Mouse (Mus musculus): ENCODE measurements around the gene Flrt1. TPM values are rescaled to one million over a fixed set of nuclear protein-coding genes. Genes with fewer than 3 reads are reported as not detected.
"Not testable (repeated sequence)": the region's sequence is repeated elsewhere in the genome, so short reads cannot be mapped to it uniquely, and the experiment has no call there.

The Flrt1 gene
- polyA plus RNA-seq, 1 experiment from 2014 or later: 3.4 TPM

DNA sequence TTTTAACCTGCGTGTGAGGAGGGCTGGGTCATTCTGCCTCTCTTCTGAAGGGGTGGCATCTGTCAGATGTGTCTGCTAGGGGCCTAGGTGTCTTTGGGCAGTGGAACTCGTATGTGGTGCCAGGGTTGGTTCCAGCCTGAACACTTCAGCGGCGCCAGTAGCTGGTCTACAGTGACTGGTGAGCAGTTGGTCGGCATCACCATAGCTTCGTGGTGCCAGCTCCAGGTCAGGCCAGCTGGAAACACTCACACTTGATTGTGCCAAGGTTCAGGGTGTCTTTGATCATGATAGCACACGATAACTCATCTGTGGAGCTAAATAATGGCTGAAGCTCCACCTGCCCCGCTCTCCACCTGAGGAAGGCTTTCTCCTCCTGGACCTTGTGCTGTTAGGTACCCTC is 42.6 kb downstream of the Flrt1 start:
- H3K36me3 ChIP-seq (ENCODE audit: control insufficient read depth, insufficient read depth, low read length): no peaks in the 10 kb centered on the region
- no peak overlapping the region for H3K4me2 ChIP-seq (ENCODE audit: low read depth, low read length)
- no peak overlapping the region for H3K9ac ChIP-seq (ENCODE audit: low read length)
- H3K4me1 ChIP-seq (ENCODE audit: control insufficient read depth, insufficient read depth, low read length): peaks cover 17% of the 10 kb centered on the region
- H3K9me3 ChIP-seq (replicated peaks; ENCODE audit: control insufficient read depth, low read length): no peaks in the 10 kb centered on the region
- no peak for ATAC-seq (ENCODE audit: insufficient read depth, low FRiP score)
- WGBS: 91% methylated on average over 8 of the region's 8 CpGs
- H3K27me3 ChIP-seq (ENCODE audit: control insufficient read depth, insufficient read depth, low read length): no peaks in the 10 kb centered on the region
- no peak overlapping the region for H3K4me3 ChIP-seq (replicated peaks; ENCODE audit: low read length)
- H3K27ac ChIP-seq (ENCODE audit: low read length): no peak overlapping the region

DNA sequence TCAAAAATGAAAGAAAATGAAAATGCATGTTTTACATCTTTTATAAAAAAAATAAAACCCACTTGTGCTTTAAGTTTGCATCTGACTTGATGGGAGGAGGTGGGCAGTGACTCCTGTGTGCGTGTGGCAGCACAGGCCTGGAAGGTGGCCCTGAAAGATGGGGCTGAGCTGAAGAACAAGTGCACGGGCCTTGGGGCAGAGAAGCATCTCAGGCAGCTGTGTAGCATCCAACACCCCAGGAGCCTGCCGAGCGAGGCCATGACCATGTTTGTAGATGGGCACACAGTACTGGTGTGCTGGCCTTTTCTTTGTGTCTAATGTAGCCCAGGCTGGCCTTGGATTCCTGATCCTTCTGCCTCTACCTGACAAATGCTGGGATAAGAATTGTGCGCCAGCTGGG is 43.4 kb downstream of the Flrt1 start:
- H3K4me1 ChIP-seq (ENCODE audit: control insufficient read depth, insufficient read depth, low read length): peaks cover 22% of the 10 kb centered on the region
- H3K36me3 ChIP-seq (ENCODE audit: control insufficient read depth, insufficient read depth, low read length): no peaks in the 10 kb centered on the region
- no peak overlapping the region for H3K9ac ChIP-seq (ENCODE audit: low read length)
- H3K27ac ChIP-seq (ENCODE audit: low read length): no peak overlapping the region
- 80% methylated on average over 5 of the region's 5 CpGs for WGBS
- H3K9me3 ChIP-seq (replicated peaks; ENCODE audit: control insufficient read depth, low read length): no peaks in the 10 kb centered on the region
- no peak for ATAC-seq (ENCODE audit: insufficient read depth, low FRiP score)
- no peaks in the 10 kb centered on the region for H3K27me3 ChIP-seq (ENCODE audit: control insufficient read depth, insufficient read depth, low read length)
- no peak overlapping the region for H3K4me2 ChIP-seq (ENCODE audit: low read depth, low read length)
- H3K4me3 ChIP-seq (replicated peaks; ENCODE audit: low read length): no peak overlapping the region

DNA sequence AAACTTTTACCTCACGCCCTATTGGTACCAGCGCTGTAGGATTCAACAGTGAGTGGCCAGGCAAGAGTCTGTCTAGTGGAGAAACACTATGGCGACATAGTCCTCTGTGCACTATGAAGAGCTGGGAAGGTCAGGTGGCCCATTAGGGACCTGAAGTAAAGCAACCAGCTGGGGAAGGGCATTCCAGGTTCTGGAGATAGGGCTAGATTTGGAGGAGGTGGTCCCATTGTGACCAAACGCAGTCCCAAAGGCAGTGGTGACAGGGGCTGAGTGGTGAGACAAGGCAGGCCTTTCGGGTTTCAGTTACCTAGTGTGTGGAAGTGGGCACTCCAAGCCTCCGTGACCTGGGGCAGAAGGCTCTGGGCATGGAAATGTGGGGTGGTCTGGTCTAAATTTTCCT is 47.0 kb downstream of the Flrt1 start:
- no peak overlapping the region for H3K9ac ChIP-seq (ENCODE audit: low read length)
- H3K9me3 ChIP-seq (replicated peaks; ENCODE audit: control insufficient read depth, low read length): no peaks in the 10 kb centered on the region
- peaks cover 19% of the 10 kb centered on the region for H3K4me1 ChIP-seq (ENCODE audit: control insufficient read depth, insufficient read depth, low read length)
- no peak overlapping the region for H3K4me3 ChIP-seq (replicated peaks; ENCODE audit: low read length)
- H3K4me2 ChIP-seq (ENCODE audit: low read depth, low read length): peak overlapping the region; percentile 99; the same call in 1 of the 2 replicates
- 69% methylated on average over 6 of the region's 6 CpGs for WGBS
- ATAC-seq (ENCODE audit: insufficient read depth, low FRiP score): no peak
- H3K36me3 ChIP-seq (ENCODE audit: control insufficient read depth, insufficient read depth, low read length): no peaks in the 10 kb centered on the region
- H3K27ac ChIP-seq (ENCODE audit: low read length): no peak overlapping the region
- H3K27me3 ChIP-seq (ENCODE audit: control insufficient read depth, insufficient read depth, low read length): no peaks in the 10 kb centered on the region

DNA sequence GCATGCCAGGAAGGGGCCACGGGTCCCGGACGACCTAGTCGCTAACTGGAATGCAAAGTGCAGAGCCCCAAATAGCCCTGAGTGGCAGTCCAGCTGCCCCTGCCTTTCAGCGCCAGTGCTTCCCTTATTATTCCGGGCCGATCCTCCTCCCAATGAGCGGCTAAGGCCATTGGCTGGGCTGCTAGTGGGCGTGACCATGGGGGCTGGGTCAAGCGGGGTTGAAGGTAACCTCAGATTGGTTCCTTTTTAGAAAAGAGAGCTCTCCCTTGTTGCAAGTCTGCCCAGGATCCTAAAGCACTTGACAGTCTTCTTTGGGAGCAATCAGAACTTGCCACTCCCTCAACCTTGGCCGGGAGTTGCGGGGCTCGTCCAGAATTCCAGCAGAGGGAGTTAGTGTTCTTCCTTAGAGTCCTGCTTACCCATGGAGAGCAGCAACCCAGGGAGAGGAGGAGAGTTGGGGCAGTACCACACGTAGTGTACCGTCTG is 47.8 kb downstream of the Flrt1 start:
- Histone ChIP-seq H3K4me3 (replicated peaks; ENCODE audit: low read length) (peak overlapping the region; percentile 69), H3K36me3 (ENCODE audit: control insufficient read depth, insufficient read depth, low read length) (no peaks in the 10 kb centered on the region), H3K4me2 (ENCODE audit: low read depth, low read length) (peak overlapping the region; percentile 99), H3K9me3 (replicated peaks; ENCODE audit: control insufficient read depth, low read length) (no peaks in the 10 kb centered on the region), H3K27me3 (ENCODE audit: control insufficient read depth, insufficient read depth, low read length) (no peaks in the 10 kb centered on the region), H3K4me1 (ENCODE audit: control insufficient read depth, insufficient read depth, low read length) (peaks cover 19% of the 10 kb centered on the region), H3K9ac (ENCODE audit: low read length) (0 out of 2 replicates have a peak overlapping the region, but pooled peaks have one; percentile 13), H3K27ac (ENCODE audit: low read length) (peak overlapping the region; percentile 70)
- peak; percentile 84 for ATAC-seq (ENCODE audit: insufficient read depth, low FRiP score)
- 1% methylated on average over 15 of the region's 15 CpGs for WGBS

DNA sequence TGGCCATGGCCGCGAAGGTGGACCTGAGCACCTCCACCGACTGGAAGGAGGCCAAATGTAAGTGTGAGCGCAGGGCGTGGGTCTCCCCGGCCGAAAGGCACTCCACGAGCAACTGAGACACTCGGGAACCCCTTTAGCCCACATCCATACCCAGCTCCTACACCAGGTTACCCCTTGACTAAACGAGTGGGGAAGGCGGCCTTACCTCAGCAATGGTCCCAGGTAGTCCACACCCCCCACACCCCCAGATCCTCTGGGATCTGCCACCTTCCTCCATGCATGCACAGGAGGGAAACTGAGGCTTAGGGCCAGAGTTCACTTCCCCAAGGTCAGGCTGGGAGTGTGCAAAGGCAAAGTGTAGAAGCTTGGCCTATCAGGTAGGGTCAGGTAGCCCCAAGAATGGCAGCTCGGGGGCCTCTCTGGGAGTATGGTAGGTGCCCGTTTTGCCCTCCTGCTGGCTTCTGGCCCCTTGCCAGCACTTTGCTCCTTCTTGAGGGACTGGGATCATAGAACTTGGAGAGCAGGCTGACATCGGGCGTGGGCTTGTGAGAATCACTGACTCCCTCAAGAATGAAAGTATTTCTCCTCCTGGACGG is 48.3 kb downstream of the Flrt1 start:
- Histone ChIP-seq H3K9me3 (replicated peaks; ENCODE audit: control insufficient read depth, low read length) (no peaks in the 10 kb centered on the region), H3K4me3 (replicated peaks; ENCODE audit: low read length) (peak overlapping the region; percentile 69), H3K27me3 (ENCODE audit: control insufficient read depth, insufficient read depth, low read length) (no peaks in the 10 kb centered on the region), H3K9ac (ENCODE audit: low read length) (peak overlapping the region; percentile 79), H3K36me3 (ENCODE audit: control insufficient read depth, insufficient read depth, low read length) (no peaks in the 10 kb centered on the region), H3K4me1 (ENCODE audit: control insufficient read depth, insufficient read depth, low read length) (peaks cover 19% of the 10 kb centered on the region), H3K27ac (ENCODE audit: low read length) (peak overlapping the region; percentile 70), H3K4me2 (ENCODE audit: low read depth, low read length) (peak overlapping the region; percentile 99)
- WGBS: 5% methylated on average over 16 of the region's 16 CpGs
- ATAC-seq (ENCODE audit: insufficient read depth, low FRiP score): peak; percentile 23

DNA sequence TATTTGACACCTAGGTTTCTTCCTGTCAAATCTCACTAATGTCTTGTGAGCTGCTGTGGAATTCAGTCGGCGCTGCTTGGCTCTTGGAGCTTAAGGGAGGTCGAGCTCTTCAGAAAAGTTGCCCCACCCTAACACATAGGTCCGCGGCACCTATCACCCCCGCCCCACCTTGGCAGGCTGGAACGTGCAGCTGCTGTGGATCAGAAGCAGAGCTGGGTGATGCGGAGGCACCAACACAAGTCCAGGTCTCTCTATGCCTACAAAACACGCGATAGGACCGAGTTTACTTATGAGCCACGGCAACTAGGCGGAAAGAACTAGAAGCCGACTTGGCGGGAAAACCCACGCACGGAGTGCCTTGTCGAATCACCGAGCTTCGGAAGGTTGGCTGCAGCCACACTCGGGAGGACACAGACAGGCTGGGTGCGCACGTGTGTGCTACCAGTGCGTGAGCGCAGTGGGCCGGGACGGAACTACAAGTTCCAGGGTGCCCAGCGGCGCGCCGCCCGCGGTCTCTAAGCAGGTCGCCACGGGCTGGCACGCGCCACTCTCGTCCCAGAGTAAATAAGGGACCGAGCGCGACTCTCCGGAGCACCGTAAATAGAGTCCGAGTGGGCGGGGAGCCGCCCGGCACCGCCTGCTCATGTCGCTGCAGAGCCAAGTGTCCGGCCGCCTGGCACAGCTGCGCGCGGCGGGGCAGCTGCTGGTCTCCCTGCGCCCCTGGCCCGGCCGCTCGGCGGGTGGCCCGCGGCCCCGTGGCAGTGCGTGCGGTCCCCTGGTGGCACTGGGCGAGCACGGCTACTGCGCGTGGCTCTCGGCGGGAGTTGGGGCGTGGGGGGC is 49.1 kb downstream of the Flrt1 start, which contains the start of gene Macrod1:
Gene Macrod1, plus strand, starts transcription at position 563 of the 840 bp plus-strand sequence.
- Histone ChIP-seq H3K9ac (ENCODE audit: low read length) (peak within 1 kb of the TSS; percentile 79), H3K36me3 (ENCODE audit: control insufficient read depth, insufficient read depth, low read length) (no peaks in the 10 kb centered on the region), H3K4me2 (ENCODE audit: low read depth, low read length) (peak within 1 kb of the TSS; percentile 99), H3K4me1 (ENCODE audit: control insufficient read depth, insufficient read depth, low read length) (peaks cover 19% of the 10 kb centered on the region), H3K27ac (ENCODE audit: low read length) (peak within 1 kb of the TSS; percentile 70), H3K4me3 (replicated peaks; ENCODE audit: low read length) (peak within 1 kb of the TSS; percentile 69), H3K27me3 (ENCODE audit: control insufficient read depth, insufficient read depth, low read length) (no peaks in the 10 kb centered on the region), H3K9me3 (replicated peaks; ENCODE audit: control insufficient read depth, low read length) (no peaks in the 10 kb centered on the region)
- peak; percentile 80 for ATAC-seq (ENCODE audit: insufficient read depth, low FRiP score)
- WGBS: under 1% methylated on average over 68 of the region's 72 CpGs

DNA sequence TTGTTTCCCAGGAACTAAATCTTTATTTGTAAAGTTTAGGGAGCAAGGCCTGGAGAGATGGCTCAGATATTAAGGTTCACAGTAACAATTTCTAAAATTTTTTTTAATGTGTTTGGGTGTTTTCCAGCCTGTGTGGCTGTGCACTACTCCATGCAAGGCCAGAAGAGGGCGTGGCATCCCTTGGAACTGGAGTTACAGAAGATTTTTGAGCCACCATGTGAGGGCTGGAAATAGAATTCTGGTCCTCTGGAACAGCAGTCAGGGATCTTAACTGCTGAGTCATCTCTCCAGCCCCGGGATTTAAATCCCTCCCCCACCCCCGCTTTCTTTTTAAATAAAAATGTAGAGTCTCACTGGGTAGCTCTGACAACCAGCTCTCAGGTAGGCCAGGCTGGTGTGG is 50.4 kb downstream of the Flrt1 start:
- no peaks in the 10 kb centered on the region for H3K36me3 ChIP-seq (ENCODE audit: control insufficient read depth, insufficient read depth, low read length)
- no peak for ATAC-seq (ENCODE audit: insufficient read depth, low FRiP score)
- no peak overlapping the region for H3K4me3 ChIP-seq (replicated peaks; ENCODE audit: low read length)
- H3K9ac ChIP-seq (ENCODE audit: low read length): no peak overlapping the region
- H3K4me1 ChIP-seq (ENCODE audit: control insufficient read depth, insufficient read depth, low read length): peaks cover 19% of the 10 kb centered on the region
- no peaks in the 10 kb centered on the region for H3K9me3 ChIP-seq (replicated peaks; ENCODE audit: control insufficient read depth, low read length)
- 31% methylated on average over 3 of the region's 3 CpGs for WGBS
- no peaks in the 10 kb centered on the region for H3K27me3 ChIP-seq (ENCODE audit: control insufficient read depth, insufficient read depth, low read length)
- no peak overlapping the region for H3K4me2 ChIP-seq (ENCODE audit: low read depth, low read length)
- peak overlapping the region; percentile 16; the same call in 1 of the 2 replicates for H3K27ac ChIP-seq (ENCODE audit: low read length)

DNA sequence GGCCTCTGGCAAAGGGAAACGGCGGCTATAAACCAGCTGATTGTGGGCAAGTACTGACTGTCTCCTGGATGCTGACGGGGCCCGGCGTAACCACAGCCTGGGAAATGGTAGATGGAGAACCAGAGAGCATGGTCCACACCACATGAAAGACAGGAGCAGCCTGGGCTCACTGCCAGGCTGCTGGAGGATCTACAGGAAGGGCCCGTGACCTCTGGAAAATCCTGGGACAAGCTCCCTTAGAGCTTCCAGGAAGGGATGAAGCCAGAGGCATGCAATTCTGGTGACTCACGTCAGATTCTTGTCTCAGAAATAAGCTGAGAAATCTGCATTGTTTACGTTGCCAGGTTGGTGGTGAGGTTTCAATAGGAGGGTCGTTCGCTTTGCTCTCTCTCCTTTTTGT is 50.8 kb downstream of the Flrt1 start:
- WGBS: 47% methylated on average over 10 of the region's 10 CpGs
- H3K27ac ChIP-seq (ENCODE audit: low read length): peak overlapping the region; percentile 16; the same call in 1 of the 2 replicates

DNA sequence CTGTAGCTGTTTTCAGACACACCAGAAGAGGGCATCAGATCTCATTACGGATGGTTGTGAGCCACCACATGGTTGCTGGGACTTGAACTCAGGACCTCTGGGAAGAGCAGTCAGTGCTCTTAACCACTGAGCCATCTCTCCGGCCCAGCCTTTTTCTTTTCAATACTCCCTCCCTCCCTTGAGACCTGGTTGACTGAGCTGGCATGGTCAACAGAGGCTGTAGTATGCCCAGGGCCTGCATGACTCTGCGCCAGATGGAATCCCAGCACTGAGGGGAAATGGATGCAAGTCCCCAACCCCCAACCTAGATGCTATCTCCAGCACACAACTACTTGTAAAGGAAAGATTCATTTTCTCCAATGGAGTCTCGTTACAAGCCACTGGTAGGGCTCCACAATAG is 52.1 kb downstream of the Flrt1 start:
- H3K27ac ChIP-seq (ENCODE audit: low read length); ATAC-seq (ENCODE audit: insufficient read depth, low FRiP score); H3K4me3 ChIP-seq (replicated peaks; ENCODE audit: low read length); H3K27me3 ChIP-seq (ENCODE audit: control insufficient read depth, insufficient read depth, low read length); H3K36me3 ChIP-seq (ENCODE audit: control insufficient read depth, insufficient read depth, low read length); H3K4me2 ChIP-seq (ENCODE audit: low read depth, low read length); H3K9me3 ChIP-seq (replicated peaks; ENCODE audit: control insufficient read depth, low read length); H3K9ac ChIP-seq (ENCODE audit: low read length): not testable (repeated sequence)
- WGBS: 86% methylated on average over 4 of the region's 4 CpGs
- peaks cover 19% of the 10 kb centered on the region for H3K4me1 ChIP-seq (ENCODE audit: control insufficient read depth, insufficient read depth, low read length)

More for the DNA sequence above, 50.8 kb downstream of the Flrt1 start:
- Histone ChIP-seq H3K4me3 (replicated peaks; ENCODE audit: low read length) (no peak overlapping the region), H3K27me3 (ENCODE audit: control insufficient read depth, insufficient read depth, low read length) (no peaks in the 10 kb centered on the region), H3K9me3 (replicated peaks; ENCODE audit: control insufficient read depth, low read length) (no peaks in the 10 kb centered on the region), H3K4me2 (ENCODE audit: low read depth, low read length) (no peak overlapping the region), H3K9ac (ENCODE audit: low read length) (peak overlapping the region; percentile 32; the same call in 1 of the 2 replicates), H3K36me3 (ENCODE audit: control insufficient read depth, insufficient read depth, low read length) (no peaks in the 10 kb centered on the region), H3K4me1 (ENCODE audit: control insufficient read depth, insufficient read depth, low read length) (peaks cover 19% of the 10 kb centered on the region)
- ATAC-seq (ENCODE audit: insufficient read depth, low FRiP score): no peak

Measured in stomach, embryonic 16.5 days (tissue).